Mouse (Mus musculus) yolk sac, embryonic 10.5 days (tissue): ENCODE measurements around the gene Sh2d5.

Experiments
- DNase-seq: peaks from one replicate; pipeline ENCODE4 v3.0.0-alpha.2; 2017; ENCODE audit warnings: low spot score

The Sh2d5 gene

GRCm38 (mm10) chr4:138250088-138250960 is at the start of gene Sh2d5, which contains the start of gene Kif17:
Gene Sh2d5 (plus strand): TSS chr4:138250403.
Gene Kif17 (plus strand): TSS chr4:138250435.
- peak; percentile 89 for DNase-seq

GRCm38 (mm10) chr4:138200769-138201168 is 49.4 kb upstream of the Sh2d5 start:
- no peak for DNase-seq

GRCm38 (mm10) chr4:138201696-138202095 is 48.5 kb upstream of the Sh2d5 start:
- DNase-seq = no peak

DNA sequence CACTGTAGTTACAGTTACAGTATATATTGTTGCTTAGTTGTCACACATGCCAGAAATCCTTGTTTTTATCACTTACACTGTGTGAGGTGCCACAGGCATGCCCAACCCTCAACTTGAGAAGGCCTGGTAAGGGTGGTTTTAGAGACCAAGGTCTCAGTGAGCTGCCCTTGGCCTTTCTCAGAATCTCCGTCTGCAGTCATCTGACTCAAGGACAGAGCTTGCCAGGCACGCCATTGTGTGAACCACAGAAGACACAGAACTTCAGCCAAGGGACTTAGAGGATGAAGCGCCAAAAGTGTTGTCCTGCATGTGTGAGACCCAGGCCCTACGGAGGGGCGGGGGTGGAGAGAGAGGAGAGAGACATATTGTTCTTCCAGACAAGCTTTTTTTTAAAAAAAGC is 40.1 kb upstream of the Sh2d5 start:
- no peak for DNase-seq

DNA sequence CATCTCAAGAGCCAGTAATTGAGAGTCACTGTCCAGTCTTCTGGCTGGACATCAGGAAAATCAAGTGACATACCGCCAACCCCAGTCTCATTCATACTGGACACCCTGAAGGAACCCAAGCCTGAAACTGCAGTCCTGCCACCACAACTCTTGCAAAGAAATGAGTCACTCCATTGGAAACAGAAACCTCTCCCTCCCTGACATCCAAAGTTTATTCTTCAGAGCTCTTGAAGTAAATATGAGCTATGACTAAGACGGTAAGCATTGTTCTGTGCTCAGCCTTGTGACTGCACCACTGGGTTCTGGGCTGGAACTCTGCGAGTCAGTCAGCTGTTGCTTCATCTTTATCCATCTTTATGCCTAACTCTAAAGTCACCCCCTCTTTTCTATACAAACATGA is 36.3 kb upstream of the Sh2d5 start:
- DNase-seq = no peak

- DNase-seq = no peak
Observed at GRCm38 (mm10) chr4:138215671-138216199, 34.5 kb upstream of the Sh2d5 start.

DNA sequence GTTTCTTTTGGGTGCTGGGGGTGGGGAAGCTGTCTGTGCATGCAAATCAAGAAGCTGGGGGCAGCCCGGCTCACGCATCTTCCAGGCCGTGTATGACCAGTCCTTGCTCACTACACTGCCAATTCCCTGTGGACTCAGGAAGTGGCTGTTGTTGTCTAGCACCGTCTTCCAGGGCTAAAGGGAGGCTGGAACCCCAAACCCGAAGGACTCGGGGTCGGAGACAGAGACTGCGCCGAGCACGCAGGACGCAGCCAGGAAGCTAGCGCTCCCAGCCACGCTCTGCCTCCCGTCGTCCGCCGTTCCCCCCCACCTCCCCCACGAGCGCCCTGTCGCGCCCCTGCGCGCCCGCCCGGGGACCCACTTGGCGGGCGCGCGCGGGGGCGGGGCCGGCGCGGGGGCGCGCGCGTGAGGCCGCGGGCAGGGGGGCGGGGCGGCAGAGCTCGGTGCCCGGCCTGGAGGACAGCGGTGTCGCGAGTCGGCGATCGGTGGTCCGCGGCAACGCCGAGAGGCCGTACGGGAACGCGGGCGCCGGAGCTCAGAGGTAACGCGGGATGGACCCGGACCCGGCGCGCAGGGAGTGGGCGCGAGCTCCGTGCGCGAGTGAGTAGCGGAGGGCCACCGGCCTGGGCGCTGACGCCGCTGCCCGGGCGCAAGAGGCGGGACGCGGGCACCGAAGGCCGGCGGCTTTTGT is 33.9 kb upstream of the Sh2d5 start, which contains the start of gene Hp1bp3:
Gene Hp1bp3 (plus strand): TSS at position 97 of the 691 bp plus-strand sequence.
- DNase-seq = peak; percentile 80

- peak; percentile 98 for DNase-seq
Observed at GRCm38 (mm10) chr4:138216891-138217392, 33.3 kb upstream of the Sh2d5 start.

- no peak for DNase-seq
Observed at GRCm38 (mm10) chr4:138217441-138217840, 32.8 kb upstream of the Sh2d5 start.

DNA sequence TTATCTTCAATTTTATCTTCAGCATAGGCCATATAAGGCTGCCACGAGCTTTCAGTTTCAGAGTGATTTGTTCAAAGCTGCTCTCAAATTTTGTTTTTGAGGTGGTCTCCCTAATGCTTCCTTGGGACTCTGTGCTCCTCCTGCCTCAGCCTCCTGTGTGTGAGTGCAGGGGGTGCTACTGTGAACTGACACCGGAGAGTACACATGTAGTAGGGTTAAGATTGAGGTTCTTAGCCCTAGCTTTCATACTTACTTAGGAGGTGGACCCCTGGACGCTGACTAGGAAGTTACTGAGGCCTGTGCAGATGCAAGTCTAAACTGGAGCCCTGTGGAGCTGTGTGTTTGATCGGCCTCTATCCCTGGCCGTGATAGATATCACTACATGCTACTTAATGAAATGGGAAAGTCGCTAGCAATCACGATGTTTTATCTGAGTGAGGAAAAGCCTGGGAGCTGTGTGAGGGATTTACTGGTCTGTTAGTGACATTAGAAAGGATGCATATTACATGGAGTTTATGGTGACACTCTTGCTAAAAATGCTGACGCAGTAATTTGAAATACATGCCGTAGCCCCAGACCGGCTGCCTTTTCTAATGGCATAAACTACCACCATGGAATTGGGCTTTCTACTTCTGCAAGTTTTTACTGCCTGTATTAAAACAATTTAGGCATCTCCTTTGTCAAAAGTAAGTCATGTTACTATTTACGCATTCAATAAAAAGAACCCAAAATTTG is 32.1 kb upstream of the Sh2d5 start:
- no peak for DNase-seq

GRCm38 (mm10) chr4:138219331-138219730 is 30.9 kb upstream of the Sh2d5 start:
- no peak for DNase-seq

- DNase-seq = no peak
Observed at GRCm38 (mm10) chr4:138220761-138221160, 29.4 kb upstream of the Sh2d5 start.

DNA sequence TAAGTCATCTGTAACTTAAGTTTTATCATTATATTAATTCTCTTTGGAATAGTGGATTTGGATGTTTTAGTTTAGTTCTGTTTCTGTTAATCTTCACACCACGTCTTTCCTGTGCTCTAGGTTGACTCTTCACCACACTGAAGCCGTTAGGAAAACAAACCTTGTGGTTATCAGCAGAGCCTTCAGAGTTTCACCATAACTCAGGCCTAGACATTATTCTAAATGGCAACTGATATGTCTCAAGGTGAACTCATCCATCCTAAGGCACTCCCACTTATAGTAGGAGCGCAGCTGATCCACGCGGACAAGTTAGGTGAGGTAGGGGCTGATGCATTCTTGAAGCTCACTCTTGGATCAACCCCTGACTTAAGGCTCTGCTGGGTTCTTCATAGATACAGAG is 28.8 kb upstream of the Sh2d5 start:
- no peak for DNase-seq

DNA sequence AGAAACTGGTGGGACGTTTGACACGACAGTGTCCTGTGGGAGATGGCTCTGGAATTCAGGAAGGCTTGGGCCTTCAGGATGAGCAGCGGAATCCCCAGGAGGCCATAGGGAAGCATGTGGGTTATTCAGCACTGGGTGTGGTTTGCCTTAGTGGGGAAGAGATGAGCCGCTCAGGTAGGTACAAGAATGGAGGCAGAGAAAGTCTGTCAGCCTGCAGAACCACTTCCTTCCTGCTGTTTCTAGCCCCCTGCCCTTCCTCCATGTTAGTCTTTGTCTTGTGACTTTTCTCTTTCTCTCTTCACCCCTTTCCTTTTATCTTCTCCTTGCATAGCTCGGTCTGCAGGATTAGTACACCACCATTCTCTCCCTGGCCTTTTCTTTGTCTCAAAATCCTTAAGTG is 27.8 kb upstream of the Sh2d5 start:
- no peak for DNase-seq

- DNase-seq = no peak
Observed at GRCm38 (mm10) chr4:138223623-138224022, 26.6 kb upstream of the Sh2d5 start.

DNA sequence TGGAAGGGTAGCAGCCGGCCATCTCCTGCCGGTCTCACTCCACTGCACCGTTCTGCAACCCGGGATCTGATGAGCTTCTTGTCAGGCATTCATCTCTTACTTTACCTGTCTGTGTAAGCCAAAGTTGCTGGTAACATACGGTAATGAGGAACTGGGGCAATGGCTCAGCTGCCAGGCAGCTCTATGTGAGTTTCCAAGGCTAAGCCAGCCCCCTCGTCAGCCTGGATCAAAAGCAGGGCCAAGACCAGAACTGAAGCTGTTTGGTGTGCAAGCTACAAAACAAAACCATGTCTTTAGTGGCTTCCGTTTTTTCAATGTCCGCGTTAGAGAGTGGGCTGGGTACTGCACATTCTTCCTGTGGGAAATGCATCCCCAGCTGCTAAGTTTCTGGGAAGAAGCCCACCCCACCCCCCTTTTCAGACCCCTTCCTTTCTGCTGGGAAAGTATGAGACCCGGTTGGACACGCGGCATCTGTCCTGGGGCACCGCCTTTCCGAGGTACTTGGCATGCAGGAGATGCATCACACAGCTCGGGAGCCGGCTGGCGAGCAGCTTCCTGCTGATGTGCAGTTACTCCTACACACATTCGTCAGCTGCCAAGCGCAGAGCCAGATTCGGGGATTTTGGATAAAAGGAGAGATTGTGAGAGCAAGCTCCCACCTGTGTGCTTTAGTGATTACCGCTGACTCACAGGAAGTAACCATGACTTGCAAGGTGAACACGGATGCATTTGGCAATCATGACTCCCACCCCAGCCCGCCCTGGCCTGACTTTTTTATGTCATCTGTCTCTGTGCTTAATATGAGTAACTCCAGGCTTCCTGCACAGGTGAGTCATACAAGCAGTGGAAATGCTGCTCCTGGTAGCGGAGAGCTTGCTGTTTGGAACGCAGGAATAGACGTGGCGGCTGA is 3.2 kb upstream of the Sh2d5 start:
- no peak for DNase-seq

- peak; percentile 47 for DNase-seq
Observed at GRCm38 (mm10) chr4:138251819-138252218, 1.6 kb downstream of the Sh2d5 start.

GRCm38 (mm10) chr4:138252231-138252630 is 2.0 kb downstream of the Sh2d5 start:
- no peak for DNase-seq

GRCm38 (mm10) chr4:138257116-138257687 is 7.0 kb downstream of the Sh2d5 start:
- no peak for DNase-seq

- no peak for DNase-seq
Observed at GRCm38 (mm10) chr4:138258663-138259062, 8.5 kb downstream of the Sh2d5 start.

DNA sequence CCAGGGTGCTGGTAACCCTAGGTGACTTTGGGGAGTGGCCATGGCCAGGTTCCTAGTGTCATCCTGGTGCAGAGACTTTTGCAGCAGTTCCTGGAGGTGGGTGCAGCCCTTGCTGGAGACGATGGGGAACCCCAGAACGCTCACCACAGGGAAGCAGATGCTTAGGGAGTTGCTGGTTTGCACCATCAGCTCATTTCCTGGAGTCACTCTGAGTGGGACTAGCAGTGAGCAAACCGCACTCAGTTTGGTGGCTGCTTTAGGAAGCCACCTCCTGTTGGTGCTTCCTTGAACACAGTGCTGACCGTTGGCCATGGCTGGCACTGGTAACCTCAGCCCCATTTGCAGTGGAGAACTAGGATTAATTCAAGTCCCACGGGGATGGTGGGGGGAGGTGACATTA is 9.3 kb downstream of the Sh2d5 start:
- DNase-seq = no peak
